Mouse (Mus musculus) heart, embryonic 10.5 days (tissue): ENCODE results near the gene Fam213b. TPM values are rescaled to one million over a fixed set of nuclear protein-coding genes. Genes with fewer than 3 reads are reported as not detected.

ENCODE experiments used
- DNase-seq: peaks from one replicate; pipeline ENCODE4 v3.0.0-alpha.2; 2017; ENCODE audit warnings: low spot score
- H3K27ac ChIP-seq: fragments of 300-500 bp; sonication (generic); 2 replicates; pipeline ENCODE4 v1.5.1; 2016; ENCODE audit warnings: mild to moderate bottlenecking
- H3K27me3 ChIP-seq: fragments of 300-500 bp; sonication (generic); 2 replicates; pipeline ENCODE4 v1.6.1; 2016; ENCODE audit warnings: mild to moderate bottlenecking; ENCODE audit not compliant: poor library complexity, insufficient read depth, severe bottlenecking
- H3K36me3 ChIP-seq: fragments of 300-500 bp; sonication (generic); 2 replicates; pipeline ENCODE4 v1.6.1; 2016; ENCODE audit warnings: mild to moderate bottlenecking, moderate library complexity
- H3K4me1 ChIP-seq: fragments of 300-500 bp; sonication (generic); 2 replicates; pipeline ENCODE4 v1.6.1; 2016; ENCODE audit warnings: mild to moderate bottlenecking
- H3K4me3 ChIP-seq: fragments of 300-500 bp; sonication (generic); 2 replicates; pipeline ENCODE4 v1.5.1; 2016; ENCODE audit warnings: mild to moderate bottlenecking, moderate library complexity
- H3K9me3 ChIP-seq: fragments of 300-500 bp; sonication (generic); 2 replicates; pipeline ENCODE4 v1.6.1; 2016; ENCODE audit warnings: mild to moderate bottlenecking, moderate library complexity
- WGBS: fragments of 180-500 bp; shearing (Covaris S2); methylation state at CpG from one replicate; pipeline ENCODE4 v1.1.7; 2016; 5-methylcytosine and 5-hydroxymethylcytosine counted together
- polyA plus RNA-seq: library from polyadenylated mRNA; unstranded; fragments of >200 nt; fragmentation: Nextera tagmentation; extraction: Ambion mirVana; gene quantifications from 2 replicates; pipeline ENCODE4 v1.2.1, GENCODE M21; 2016

Gene Fam213b
- polyA plus RNA-seq, 1 experiment from 2014 or later = 32.3 TPM

DNA sequence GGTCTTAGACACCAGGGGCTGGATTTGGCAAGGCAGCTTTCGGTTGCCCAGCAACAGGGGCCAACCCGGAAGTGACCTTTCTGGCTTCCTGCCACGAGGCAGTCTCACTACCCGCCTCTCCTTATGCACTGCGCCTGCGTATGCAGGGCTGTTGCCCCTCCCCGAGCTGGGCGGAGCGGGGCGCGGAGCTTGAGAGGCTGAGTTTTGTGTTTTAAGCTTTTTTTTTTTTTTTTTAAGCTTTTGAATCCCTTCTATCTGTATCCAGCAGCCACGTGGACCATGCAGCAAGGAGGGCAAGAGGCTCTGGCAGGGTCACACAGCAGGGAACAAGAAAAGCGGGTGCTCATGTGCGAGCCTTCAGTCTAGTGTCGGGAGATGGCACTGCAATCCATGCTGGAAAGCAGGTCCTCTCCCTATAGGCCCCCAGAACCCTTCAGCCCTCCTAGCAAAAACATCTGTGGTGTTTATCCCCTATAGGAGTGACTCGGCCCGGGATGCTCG, 34.6 kb downstream of the Fam213b start:
- WGBS = 2% methylated on average over 18 of the region's 18 CpGs
- peak; percentile 96 for DNase-seq
- Histone ChIP-seq H3K27ac (peak overlapping the region; percentile 89), H3K4me3 (peak overlapping the region; percentile 53), H3K4me1 (peaks cover 20% of the 10 kb centered on the region), H3K9me3 (no peaks in the 10 kb centered on the region), H3K36me3 (no peaks in the 10 kb centered on the region), H3K27me3 (peaks cover 64% of the 10 kb centered on the region)

DNA sequence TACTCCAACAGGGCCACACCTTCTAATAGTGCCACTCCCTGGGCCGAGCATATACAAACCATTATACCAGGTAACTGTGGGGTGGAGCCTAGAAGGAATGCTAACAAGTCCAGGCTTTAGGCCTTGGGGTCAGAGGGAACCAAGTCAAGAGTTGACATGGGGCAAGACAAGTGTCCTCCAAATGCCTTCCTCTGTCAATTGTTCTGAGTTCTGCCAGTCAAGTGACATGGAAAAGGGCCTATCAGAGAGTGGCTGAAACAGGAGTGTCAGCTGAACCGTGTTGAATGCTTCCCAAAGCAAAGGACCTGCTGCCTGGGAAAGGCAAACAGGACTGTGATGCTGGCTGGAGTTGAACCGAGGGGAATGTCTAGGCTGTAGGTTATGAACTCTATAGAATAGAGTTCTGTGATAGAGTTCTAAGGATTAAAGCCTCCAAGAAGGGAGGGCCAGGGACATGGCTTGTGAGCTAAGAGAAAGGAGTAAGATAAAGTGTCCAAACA, 35.4 kb downstream of the Fam213b start:
- DNase-seq = no peak
- H3K9me3 ChIP-seq = no peaks in the 10 kb centered on the region
- peaks cover 64% of the 10 kb centered on the region for H3K27me3 ChIP-seq
- WGBS = 80% methylated on average over 3 of the region's 3 CpGs
- peaks cover 20% of the 10 kb centered on the region for H3K4me1 ChIP-seq
- no peaks in the 10 kb centered on the region for H3K36me3 ChIP-seq
- peak overlapping the region; percentile 89 for H3K27ac ChIP-seq
- no peak overlapping the region for H3K4me3 ChIP-seq

DNA sequence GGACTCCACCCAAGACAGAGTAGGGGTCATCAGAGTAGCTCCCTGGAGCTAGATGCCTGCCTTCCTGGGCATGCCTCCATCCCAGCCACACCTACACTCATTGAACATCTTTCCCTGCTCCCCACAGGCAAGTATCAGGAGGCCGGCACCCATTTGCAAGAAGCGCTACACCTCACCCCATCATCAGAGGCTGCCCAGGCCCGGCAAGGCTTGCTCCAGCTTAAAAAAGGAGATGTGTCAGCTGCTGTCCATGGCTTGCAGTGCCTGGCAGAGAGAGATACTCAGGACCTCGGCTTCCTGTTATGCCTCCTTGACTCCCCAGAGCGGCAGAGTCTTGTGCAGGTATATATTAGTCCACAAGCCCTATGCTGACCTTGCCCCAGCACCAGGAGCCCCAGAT, 37.0 kb downstream of the Fam213b start:
- Histone ChIP-seq H3K27me3 (peaks cover 65% of the 10 kb centered on the region), H3K36me3 (no peaks in the 10 kb centered on the region), H3K27ac (no peak overlapping the region), H3K4me3 (no peak overlapping the region), H3K4me1 (peaks cover 20% of the 10 kb centered on the region), H3K9me3 (no peaks in the 10 kb centered on the region)
- DNase-seq = no peak
- WGBS = 69% methylated on average over 5 of the region's 5 CpGs

DNA sequence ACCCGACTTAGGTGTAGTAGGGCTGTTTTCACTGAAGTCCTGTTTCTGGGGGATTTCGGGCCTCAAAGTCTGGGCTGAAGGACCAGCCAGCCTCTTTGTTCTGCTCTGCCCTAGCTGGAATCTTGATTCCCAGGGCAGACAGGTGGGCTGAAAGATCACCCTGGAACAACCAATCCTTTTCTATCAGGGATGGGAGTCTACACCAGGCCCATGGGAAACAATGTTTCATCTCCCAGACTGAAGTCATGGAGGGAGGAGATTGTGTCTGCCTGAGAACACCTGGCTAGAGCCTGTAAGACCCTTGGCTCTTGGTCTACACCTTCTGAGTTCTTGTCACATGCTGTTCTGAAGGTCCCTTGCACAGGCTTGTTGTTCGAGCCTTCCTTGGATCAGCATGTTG, 40.3 kb downstream of the Fam213b start:
- no peaks in the 10 kb centered on the region for H3K9me3 ChIP-seq
- peaks cover 87% of the 10 kb centered on the region for H3K27me3 ChIP-seq
- DNase-seq = no peak
- H3K36me3 ChIP-seq = no peaks in the 10 kb centered on the region
- 57% methylated on average over 3 of the region's 3 CpGs for WGBS
- no peak overlapping the region for H3K27ac ChIP-seq
- H3K4me3 ChIP-seq = no peak overlapping the region
- peaks cover 21% of the 10 kb centered on the region for H3K4me1 ChIP-seq

DNA sequence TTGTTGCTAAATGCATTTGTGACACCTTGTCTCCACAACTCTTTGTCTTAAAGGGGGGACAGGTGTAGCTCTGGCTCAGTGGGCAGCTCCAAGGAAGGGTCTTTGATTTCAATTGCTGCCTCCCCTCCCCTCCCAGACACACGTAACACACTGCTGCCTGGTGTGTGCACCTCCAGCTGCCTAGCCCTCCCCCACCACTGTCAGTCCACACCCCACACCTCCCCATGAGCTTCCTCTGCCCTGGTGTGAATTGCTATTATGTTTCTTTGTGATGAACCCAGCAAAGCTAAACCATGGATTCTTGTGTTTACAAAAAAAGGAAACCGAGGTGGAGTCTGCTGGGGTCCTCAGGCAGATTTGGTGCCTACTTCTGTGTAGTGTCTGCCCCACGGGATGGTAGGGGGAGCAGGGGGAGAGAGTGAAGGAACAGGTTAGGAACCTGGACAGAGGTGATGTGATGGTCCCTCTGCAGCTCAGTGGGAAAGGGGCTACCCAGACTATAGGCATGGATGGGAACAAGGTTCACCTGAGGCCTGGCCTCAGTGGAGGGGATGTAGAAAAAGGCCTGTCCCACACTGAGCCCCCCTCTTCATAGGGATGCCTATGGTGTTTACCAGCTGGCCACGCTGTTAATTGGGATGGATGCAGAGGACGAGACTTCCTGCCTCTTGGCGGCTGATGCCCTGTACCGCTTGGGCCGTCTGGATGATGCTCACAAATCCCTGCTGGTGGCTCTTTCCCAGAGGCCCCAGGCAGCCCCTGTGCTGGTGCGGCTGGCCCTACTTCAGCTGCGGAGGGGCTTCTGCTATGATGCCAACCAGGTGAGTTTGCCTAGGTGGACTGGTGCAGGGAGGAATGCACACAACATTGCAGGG, 41.3 kb downstream of the Fam213b start:
- Histone ChIP-seq H3K4me1 (peaks cover 21% of the 10 kb centered on the region), H3K9me3 (no peaks in the 10 kb centered on the region), H3K27me3 (peaks cover 86% of the 10 kb centered on the region), H3K4me3 (no peak overlapping the region), H3K36me3 (no peaks in the 10 kb centered on the region), H3K27ac (no peak overlapping the region)
- DNase-seq = no peak
- 79% methylated on average over 10 of the region's 10 CpGs for WGBS

DNA sequence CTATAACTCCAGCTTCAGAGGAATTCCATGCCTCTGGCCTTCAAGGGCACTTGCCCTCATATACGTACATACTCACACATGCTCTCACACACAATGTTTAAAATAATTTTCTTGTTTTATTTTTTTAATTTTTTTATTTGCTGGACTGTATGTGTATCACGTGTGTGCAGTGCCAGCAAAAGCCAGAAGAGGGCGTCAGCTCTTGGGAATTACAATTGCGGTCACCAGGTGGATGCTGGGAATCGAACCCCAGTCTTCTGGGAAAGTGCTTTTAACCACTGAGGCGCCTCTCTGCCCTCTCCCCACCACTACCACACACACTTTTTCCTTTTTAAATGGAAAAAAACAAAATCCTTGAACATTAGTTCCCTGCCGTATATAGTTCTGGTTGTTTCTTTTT, 42.1 kb downstream of the Fam213b start:
- Histone ChIP-seq H3K27ac (no peak overlapping the region), H3K4me1 (peaks cover 21% of the 10 kb centered on the region), H3K27me3 (peaks cover 79% of the 10 kb centered on the region), H3K9me3 (no peaks in the 10 kb centered on the region), H3K36me3 (no peaks in the 10 kb centered on the region), H3K4me3 (peak overlapping the region; percentile 70; the same call in 1 of the 2 replicates)
- DNase-seq = no peak
- 82% methylated on average over 7 of the region's 7 CpGs for WGBS

DNA sequence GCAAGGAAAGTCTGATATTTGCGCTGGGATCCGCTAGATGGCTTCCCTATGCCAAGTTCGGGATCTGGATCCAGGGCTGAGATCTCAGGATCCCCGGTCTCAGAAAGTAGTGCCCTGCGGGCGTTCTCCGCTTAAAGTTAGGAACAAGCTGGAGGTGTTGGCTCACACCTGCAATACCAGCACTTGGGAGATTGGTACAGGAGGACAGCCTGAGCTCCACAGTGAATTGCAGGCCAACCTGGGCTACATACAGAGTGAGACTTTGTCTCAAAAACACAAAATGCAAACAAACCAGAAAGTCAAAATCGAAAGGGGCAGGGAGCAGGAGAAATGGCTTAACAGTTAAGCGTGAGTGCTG, 42.5 kb downstream of the Fam213b start:
- WGBS = 13% methylated on average over 9 of the region's 9 CpGs
- Histone ChIP-seq H3K36me3 (no peaks in the 10 kb centered on the region), H3K27me3 (peaks cover 75% of the 10 kb centered on the region), H3K4me3 (peak overlapping the region; percentile 70), H3K27ac (peak overlapping the region; percentile 79), H3K4me1 (peaks cover 21% of the 10 kb centered on the region), H3K9me3 (no peaks in the 10 kb centered on the region)
- DNase-seq = no peak

DNA sequence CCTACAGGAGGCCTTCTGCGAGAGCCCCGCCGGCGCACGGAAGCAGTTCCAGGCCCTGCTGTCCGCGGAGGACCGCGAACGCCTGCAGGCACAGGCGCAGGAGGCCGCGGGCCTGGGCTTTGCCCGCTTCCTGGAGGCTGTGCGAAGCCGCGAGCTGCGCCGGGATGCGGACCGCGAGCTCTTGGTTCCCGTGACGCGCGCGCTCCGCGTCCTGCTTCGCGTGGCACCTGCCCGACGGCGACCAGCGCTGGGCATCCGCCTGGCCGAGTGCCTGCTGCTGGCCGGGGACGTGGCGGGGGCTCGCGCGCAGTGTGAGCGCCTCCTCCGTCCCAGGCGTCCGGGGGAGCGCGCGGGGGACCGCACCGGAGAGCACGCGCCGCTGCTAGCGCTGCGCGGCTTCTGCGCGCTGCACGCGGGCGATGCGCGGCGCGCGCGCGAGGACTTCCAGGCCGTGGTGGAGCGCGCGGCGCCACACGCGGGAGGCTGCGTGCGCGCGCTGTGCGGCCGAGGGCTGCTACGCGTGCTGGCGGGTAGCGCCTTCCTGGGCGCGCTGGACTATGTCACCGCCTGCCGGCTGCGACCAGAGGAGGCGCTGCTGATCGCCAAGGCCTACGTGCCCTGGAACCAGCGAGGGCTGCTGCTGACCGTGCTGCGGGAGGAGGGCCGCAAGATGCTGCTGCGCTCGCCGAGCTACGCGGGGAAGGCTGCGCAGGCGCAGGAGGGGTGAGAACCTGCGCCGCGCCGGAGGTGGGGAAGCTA, 43.0 kb downstream of the Fam213b start:
- peak overlapping the region; percentile 79 for H3K27ac ChIP-seq

DNA sequence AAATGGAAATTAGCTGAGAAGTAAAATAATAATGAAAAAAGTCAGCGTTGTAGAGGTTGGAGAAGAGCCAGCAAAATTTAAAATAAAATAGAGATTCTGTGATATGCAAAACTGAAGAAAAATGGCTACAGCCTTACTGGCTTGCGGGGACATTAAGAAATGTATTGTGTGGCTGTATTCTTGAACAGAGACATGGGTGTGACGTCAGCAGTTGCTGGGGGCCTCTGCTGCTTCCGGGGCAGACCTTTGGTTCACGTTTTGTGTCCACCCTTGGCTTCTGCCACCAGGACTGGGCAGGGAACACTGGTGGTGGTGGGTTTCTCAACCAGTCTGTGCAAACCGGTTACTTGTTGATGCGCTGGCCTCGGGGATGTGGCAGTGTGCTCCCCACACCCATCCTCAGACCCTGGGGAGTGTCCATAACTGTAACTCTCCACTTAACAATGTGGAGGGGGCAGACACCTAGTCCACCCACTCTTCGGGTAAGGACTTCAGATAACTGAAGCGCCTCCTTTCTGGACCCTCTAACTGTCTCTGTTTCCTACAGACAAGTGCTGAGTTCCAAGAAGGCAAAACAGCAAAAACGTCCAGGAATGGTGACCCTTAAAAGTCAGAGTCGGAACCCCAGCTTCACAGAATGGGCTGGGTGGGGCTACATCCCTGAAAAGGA, 44.1 kb downstream of the Fam213b start:
- no peak for DNase-seq
- Histone ChIP-seq H3K9me3 (no peaks in the 10 kb centered on the region), H3K4me1 (peaks cover 13% of the 10 kb centered on the region), H3K36me3 (no peaks in the 10 kb centered on the region), H3K27me3 (peaks cover 60% of the 10 kb centered on the region), H3K27ac (no peak overlapping the region), H3K4me3 (no peak overlapping the region)
- WGBS = 54% methylated on average over 12 of the region's 12 CpGs

More for the DNA sequence above, 43.0 kb downstream of the Fam213b start:
- DNase-seq = peak; percentile 88
- peak overlapping the region; percentile 70 for H3K4me3 ChIP-seq
- no peaks in the 10 kb centered on the region for H3K9me3 ChIP-seq
- WGBS = under 1% methylated on average over 110 of the region's 110 CpGs
- H3K4me1 ChIP-seq = peaks cover 17% of the 10 kb centered on the region
- H3K27me3 ChIP-seq = peaks cover 70% of the 10 kb centered on the region
- H3K36me3 ChIP-seq = no peaks in the 10 kb centered on the region

DNA sequence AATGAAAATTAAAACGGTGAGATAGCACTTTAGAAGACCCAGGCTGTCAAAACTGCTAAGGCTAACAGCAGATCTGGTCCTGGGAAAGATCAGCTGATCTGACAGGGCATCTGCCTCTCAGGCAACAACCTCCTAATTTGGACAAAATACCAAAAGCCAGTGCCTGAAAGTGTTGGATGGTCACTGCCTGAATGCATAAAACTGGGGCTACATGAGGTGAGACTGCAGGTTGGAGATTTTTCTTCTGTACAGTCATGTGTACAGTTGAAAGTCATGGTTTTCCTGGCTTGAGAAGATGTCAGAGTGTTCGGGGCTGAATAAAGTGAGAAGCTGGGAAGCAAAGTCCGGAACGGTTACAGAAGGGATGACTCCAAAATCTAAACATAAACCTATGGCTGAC, 45.1 kb downstream of the Fam213b start:
- WGBS = 77% methylated on average over 4 of the region's 4 CpGs
- no peak overlapping the region for H3K27ac ChIP-seq
- H3K4me3 ChIP-seq = no peak overlapping the region
- no peaks in the 10 kb centered on the region for H3K9me3 ChIP-seq
- H3K36me3 ChIP-seq = no peaks in the 10 kb centered on the region
- H3K27me3 ChIP-seq = peaks cover 50% of the 10 kb centered on the region
- DNase-seq = no peak
- H3K4me1 ChIP-seq = peaks cover 13% of the 10 kb centered on the region

DNA sequence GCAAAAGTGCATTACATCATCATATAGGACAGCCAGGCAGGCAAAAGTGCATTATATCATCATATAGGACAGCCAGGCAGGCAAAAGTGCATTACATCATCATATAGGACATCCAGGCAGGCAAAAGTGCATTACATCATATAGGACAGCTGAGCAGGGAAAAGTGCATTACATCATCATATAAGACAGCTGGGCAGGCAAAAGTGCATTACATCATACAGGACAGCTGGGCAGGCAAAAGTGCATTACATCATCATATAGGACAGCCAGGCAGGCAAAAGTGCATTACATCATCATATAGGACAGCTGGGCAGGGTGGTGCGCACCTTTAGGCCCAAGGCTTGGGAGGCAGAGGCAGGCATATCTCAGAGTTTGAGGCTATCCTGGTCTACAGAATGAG, 46.2 kb downstream of the Fam213b start:
- no peak overlapping the region for H3K27ac ChIP-seq
- DNase-seq = no peak
- peaks cover 38% of the 10 kb centered on the region for H3K27me3 ChIP-seq
- no peak overlapping the region for H3K4me3 ChIP-seq
- 88% methylated on average over 1 of the region's 1 CpGs for WGBS
- H3K4me1 ChIP-seq = peaks cover 13% of the 10 kb centered on the region
- H3K9me3 ChIP-seq = no peaks in the 10 kb centered on the region
- H3K36me3 ChIP-seq = no peaks in the 10 kb centered on the region
